Mouse (Mus musculus) heart, adult 2 months (tissue): Measurements from ENCODE around the gene Scgn. TPM values are rescaled to one million over a fixed set of nuclear protein-coding genes. Genes with fewer than 3 reads are reported as not detected.
A peak's percentile ranks its signal among the peaks of the same experiment; 100 is the strongest.

ENCODE experiments used
- DNase-seq, 2 experiments: peaks; one replicate each; pipeline ENCODE4 v3.0.0; 2021
- H3K27ac ChIP-seq: fragments of 200-600 bp; 2 replicates; pipeline ENCODE4 v1.8.1; 2022
- H3K27me3 ChIP-seq: fragments of 200-500 bp; 2 replicates; pipeline ENCODE4 v1.6.1; 2012; ENCODE audit warnings: mild to moderate bottlenecking, low read length, inconsistent platforms, mixed read lengths; ENCODE audit not compliant: control insufficient read depth, insufficient read depth
- H3K36me3 ChIP-seq: fragments of 200-500 bp; 2 replicates; pipeline ENCODE4 v1.6.1; 2012; ENCODE audit warnings: low read length, inconsistent platforms; ENCODE audit not compliant: control insufficient read depth, insufficient read depth
- H3K4me1 ChIP-seq: fragments of 200-500 bp; 2 replicates; pipeline ENCODE4 v1.6.1; 2011; ENCODE audit warnings: low read length; ENCODE audit not compliant: control insufficient read depth, insufficient read depth
- H3K4me3 ChIP-seq: fragments of 200-600 bp; 2 replicates; pipeline ENCODE4 v1.8.1; 2022
- H3K79me2 ChIP-seq: fragments of 200-500 bp; replicated peaks from 2 replicates; pipeline ENCODE4 v1.6.1; 2012; ENCODE audit warnings: mild to moderate bottlenecking, inconsistent platforms, low read length, moderate library complexity, mixed read lengths; ENCODE audit not compliant: control insufficient read depth, insufficient read depth
- H3K9ac ChIP-seq: fragments of 200-500 bp; 2 replicates; pipeline ENCODE4 v1.6.1; 2012; ENCODE audit warnings: low read depth, mild to moderate bottlenecking, control low read depth, inconsistent platforms, low read length, mixed read lengths
- CTCF ChIP-seq: fragments of 200-600 bp; IDR thresholded peaks from 2 replicates; pipeline ENCODE4 v1.8.1; 2022; ENCODE audit warnings: antibody characterized with exemption, mild to moderate bottlenecking, moderate library complexity
- EP300 ChIP-seq: fragments of 200-500 bp; IDR thresholded peaks from 2 replicates; pipeline ENCODE4 v1.6.1; 2011; ENCODE audit warnings: low read depth, low read length, control low read depth; ENCODE audit not compliant: insufficient read depth
- POLR2A ChIP-seq: fragments of 200-500 bp; IDR thresholded peaks from 2 replicates; pipeline ENCODE4 v1.6.1; 2011; ENCODE audit warnings: mild to moderate bottlenecking, low read depth, low read length, control low read depth; ENCODE audit not compliant: insufficient read depth
- WGBS: fragments of 180-500 bp; shearing (Covaris S2); methylation state at CpG from one replicate; pipeline ENCODE4 v1.1.7; 2018; 5-methylcytosine and 5-hydroxymethylcytosine counted together
- intact Hi-C: fragments of 180-260 bp; cut with DNase I; formaldehyde crosslinking; loops from one replicate; pipeline ENCODE4 v1.15.1; 2025
- polyA plus RNA-seq: library from polyadenylated mRNA; depleted of rRNA; stranded (reverse); fragments of >200 nt; gene quantifications from 2 replicates; pipeline ENCODE4 v1.2.3, GENCODE M21; 2012
- total RNA-seq, 2 experiments: library from RNA; stranded (reverse); gene quantifications; 2 replicates each; pipeline ENCODE4 v1.2.3; 2021

Gene Scgn
- total and polyA plus RNA-seq, 3 experiments, result not detected

- H3K27me3 ChIP-seq, result no peaks in the 10 kb centered on the region
- 55% methylated on average over 4 of the region's 4 CpGs for WGBS
- no peak overlapping the region for H3K4me3 ChIP-seq
- peaks cover 2% of the 10 kb centered on the region; the same call in 1 of the 2 replicates for H3K4me1 ChIP-seq
- no peaks in the 10 kb centered on the region for H3K79me2 ChIP-seq
- H3K36me3 ChIP-seq, result no peaks in the 10 kb centered on the region
- intact Hi-C loops, result no loop called here
- no peak for TF ChIP-seq POLR2A
- TF ChIP-seq EP300, result no peak
- TF ChIP-seq CTCF, result no peak
- no peak for DNase-seq
- no peak overlapping the region for H3K9ac ChIP-seq
- H3K27ac ChIP-seq, result no peak overlapping the region
Measured at GRCm38 (mm10) chr13:23917674-23918073, 73.3 kb downstream of the Scgn start.

- Histone ChIP-seq H3K27ac (no peak overlapping the region), H3K4me3 (no peak overlapping the region), H3K79me2 (no peaks in the 10 kb centered on the region), H3K4me1 (peaks cover 2% of the 10 kb centered on the region; the same call in 1 of the 2 replicates), H3K27me3 (no peaks in the 10 kb centered on the region), H3K36me3 (no peaks in the 10 kb centered on the region), H3K9ac (no peak overlapping the region)
- intact Hi-C loops, result no loop called here
- TF ChIP-seq CTCF (no peak), POLR2A (no peak), EP300 (no peak)
- DNase-seq, result no peak
- 78% methylated on average over 1 of the region's 1 CpGs for WGBS
Measured at GRCm38 (mm10) chr13:23916132-23916531, 74.9 kb downstream of the Scgn start.

GRCm38 (mm10) chr13:23914376-23915167 is 76.4 kb downstream of the Scgn start, which contains the start of gene Slc17a4:
TSS of gene Slc17a4 (minus strand) at chr13:23915009.
- DNase-seq, result peak in 1 of 2 experiments; percentile 20
- intact Hi-C loops, result no loop called here

GRCm38 (mm10) chr13:23913791-23914306 is 77.2 kb downstream of the Scgn start:
- peak; percentile 30 to 51 for DNase-seq
- H3K9ac ChIP-seq, result no peak overlapping the region
- no peaks in the 10 kb centered on the region for H3K79me2 ChIP-seq
- H3K4me3 ChIP-seq, result no peak overlapping the region
- H3K27me3 ChIP-seq, result no peaks in the 10 kb centered on the region
- peak overlapping the region; percentile 40; the same call in 1 of the 2 replicates for H3K27ac ChIP-seq
- no peaks in the 10 kb centered on the region for H3K36me3 ChIP-seq
- no peak for TF ChIP-seq POLR2A
- TF ChIP-seq EP300, result no peak
- no peak for TF ChIP-seq CTCF
- intact Hi-C loops, result no loop called here
- WGBS, result 19% methylated on average over 6 of the region's 6 CpGs
- H3K4me1 ChIP-seq, result peaks cover 2% of the 10 kb centered on the region; the same call in 1 of the 2 replicates

More at GRCm38 (mm10) chr13:23914376-23915167, 76.4 kb downstream of the Scgn start, which contains the start of gene Slc17a4:
- H3K27me3 ChIP-seq, result no peaks in the 10 kb centered on the region
- H3K4me3 ChIP-seq, result no peak within 1 kb of the TSS
- peaks cover 2% of the 10 kb centered on the region; the same call in 1 of the 2 replicates for H3K4me1 ChIP-seq
- TF ChIP-seq POLR2A, result no peak
- no peak for TF ChIP-seq CTCF
- TF ChIP-seq EP300, result no peak
- H3K27ac ChIP-seq, result peak within 1 kb of the TSS; percentile 40; the same call in 1 of the 2 replicates
- H3K9ac ChIP-seq, result no peak within 1 kb of the TSS
- no peaks in the 10 kb centered on the region for H3K36me3 ChIP-seq
- H3K79me2 ChIP-seq, result no peaks in the 10 kb centered on the region
- WGBS, result 41% methylated on average over 9 of the region's 9 CpGs

GRCm38 (mm10) chr13:23911335-23911734 is 79.7 kb downstream of the Scgn start:
- intact Hi-C loops, result no loop called here
- WGBS, result 79% methylated on average over 5 of the region's 5 CpGs

GRCm38 (mm10) chr13:23910121-23910520 is 80.9 kb downstream of the Scgn start:
- 79% methylated on average over 5 of the region's 5 CpGs for WGBS
- Histone ChIP-seq H3K4me1 (peaks cover 2% of the 10 kb centered on the region; the same call in 1 of the 2 replicates), H3K4me3 (no peak overlapping the region), H3K27me3 (no peaks in the 10 kb centered on the region), H3K27ac (no peak overlapping the region), H3K9ac (no peak overlapping the region), H3K79me2 (no peaks in the 10 kb centered on the region), H3K36me3 (no peaks in the 10 kb centered on the region)
- no peak for DNase-seq
- TF ChIP-seq EP300, result no peak
- no peak for TF ChIP-seq CTCF
- no peak for TF ChIP-seq POLR2A
- intact Hi-C loops, result no loop called here

More at GRCm38 (mm10) chr13:23911335-23911734, 79.7 kb downstream of the Scgn start:
- Histone ChIP-seq H3K4me3 (no peak overlapping the region), H3K27ac (no peak overlapping the region), H3K27me3 (no peaks in the 10 kb centered on the region), H3K36me3 (no peaks in the 10 kb centered on the region), H3K79me2 (no peaks in the 10 kb centered on the region), H3K9ac (no peak overlapping the region), H3K4me1 (peaks cover 2% of the 10 kb centered on the region; the same call in 1 of the 2 replicates)
- no peak for DNase-seq
- no peak for TF ChIP-seq CTCF
- TF ChIP-seq EP300, result no peak
- no peak for TF ChIP-seq POLR2A
